Mouse (Mus musculus): ENCODE results near the gene Prc1. TPM values are rescaled to one million over a fixed set of nuclear protein-coding genes. Genes with fewer than 3 reads are reported as not detected.

Prc1 gene
- polyA plus RNA-seq, 1 experiment: 25.5 TPM

DNA sequence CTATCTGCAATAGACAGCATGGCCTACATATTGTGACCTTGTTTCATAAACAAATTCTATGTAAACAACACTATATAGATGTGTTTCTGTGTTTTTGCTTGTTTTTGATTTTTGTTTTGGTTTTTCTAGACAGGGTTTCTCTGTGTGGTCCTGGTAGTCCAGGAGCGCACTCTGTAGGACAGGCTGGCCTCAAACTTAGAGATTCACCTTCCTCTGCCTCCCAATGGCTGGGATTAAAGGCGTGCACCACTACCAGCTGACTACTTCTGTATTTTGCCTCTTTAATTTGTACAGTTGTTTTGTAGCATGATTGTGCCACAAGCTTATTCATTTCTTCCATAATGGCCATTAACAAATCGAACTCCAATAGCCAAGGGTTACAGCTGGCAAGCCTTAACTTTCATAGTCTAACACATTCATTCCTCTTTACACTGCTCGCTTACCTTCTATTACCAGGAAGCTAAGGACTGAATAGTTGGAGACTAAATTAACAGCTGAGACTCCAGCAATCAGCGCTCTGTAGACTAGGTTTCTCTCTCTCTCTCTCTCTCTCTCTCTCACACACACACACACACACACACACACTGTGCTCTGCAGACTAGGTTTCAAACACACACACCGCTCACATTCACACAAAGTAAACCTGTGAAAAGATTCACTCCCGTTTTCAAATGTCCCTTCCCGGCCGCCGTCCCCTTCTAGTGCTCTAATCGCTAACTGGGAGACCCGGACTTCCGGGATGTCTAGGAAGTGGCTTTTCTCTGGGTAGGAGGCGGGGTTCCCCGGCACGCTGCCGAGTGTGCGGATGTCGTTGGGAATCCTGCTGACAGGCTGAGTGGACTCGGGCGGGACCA, 25.1 kb upstream of the Prc1 start, which contains the start of gene Vps33b:
Vps33b (plus strand) TSS at position 753 of the 854 bp plus-strand sequence.
- H3K36me3 ChIP-seq (ENCODE audit: control insufficient read depth, insufficient read depth): peaks cover 12% of the 10 kb centered on the region

DNA sequence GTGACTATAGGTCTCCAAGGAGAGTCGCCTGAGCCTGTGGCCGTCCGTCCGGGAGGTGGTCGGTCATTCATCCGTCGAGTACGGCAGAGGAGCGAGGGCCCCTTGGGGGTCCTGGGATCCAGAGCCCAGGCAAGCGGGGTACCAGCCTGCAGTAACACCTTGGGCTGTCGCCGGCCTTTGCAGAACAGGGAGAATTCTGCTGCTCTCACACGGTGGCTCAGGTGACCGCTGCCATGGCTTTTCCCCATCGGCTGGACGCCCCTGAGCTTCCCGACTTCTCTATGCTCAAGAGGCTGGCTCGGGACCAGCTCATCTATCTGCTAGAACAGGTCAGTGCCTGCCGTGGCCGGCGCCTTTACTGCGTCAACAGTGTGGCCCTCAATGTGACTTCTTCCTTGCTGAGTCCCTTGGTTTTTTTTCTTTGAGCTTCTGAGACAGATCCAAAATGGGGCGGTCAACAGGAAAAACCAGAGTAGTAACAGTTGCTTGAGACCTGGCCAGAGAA, 24.4 kb upstream of the Prc1 start:
- TF ChIP-seq USF1 (IDR thresholded peaks at IDR 0.05; ENCODE audit: low read depth) (no peak), TCF3 (IDR thresholded peaks at IDR 0.05; ENCODE audit: insufficient read length, low read depth) (no peak), E2F4 (IDR thresholded peaks at IDR 0.05; ENCODE audit: insufficient read depth) (no peak), TCF12 (IDR thresholded peaks at IDR 0.05; ENCODE audit: insufficient read depth, poor library complexity, severe bottlenecking) (no peak), MYOG (IDR thresholded peaks at IDR 0.05; ENCODE audit: control insufficient read depth in 1 of 3, insufficient read depth in 1 of 3, insufficient read length in 2 of 3, low read depth in 2 of 3) (no peak), CEBPB (IDR thresholded peaks at IDR 0.05; ENCODE audit: insufficient read depth, poor library complexity, severe bottlenecking) (no peak), REST (IDR thresholded peaks at IDR 0.05; ENCODE audit: insufficient read depth, insufficient read length) (no peak), MAX (IDR thresholded peaks at IDR 0.05; ENCODE audit: low read depth) (no peak), SRF (IDR thresholded peaks at IDR 0.05; ENCODE audit: control insufficient read depth, insufficient read length, low read depth) (no peak), POLR2A (IDR thresholded peaks at IDR 0.05; ENCODE audit: insufficient read length, low read depth) (no peak), MYOD1 (IDR thresholded peaks at IDR 0.05; ENCODE audit: control insufficient read depth in 1 of 3, insufficient read length in 2 of 3, low read depth in 2 of 3) (no peak), POLR2AphosphoS2 (IDR thresholded peaks at IDR 0.05; ENCODE audit: insufficient read length, low read depth) (no peak)
- H3K36me3 ChIP-seq (ENCODE audit: control insufficient read depth, insufficient read depth): peaks cover 12% of the 10 kb centered on the region
- H3K4me3 ChIP-seq: peak overlapping the region; percentile 88

More for the DNA sequence above, 25.1 kb upstream of the Prc1 start, which contains the start of gene Vps33b:
- Histone ChIP-seq H3K27me3 (ENCODE audit: control insufficient read depth, insufficient read depth, insufficient read length) (no peaks in the 10 kb centered on the region), H3K4me3 (peak within 1 kb of the TSS; percentile 88), H3K79me2 (ENCODE audit: control insufficient read depth, insufficient read depth) (peaks cover 18% of the 10 kb centered on the region), H3ac (ENCODE audit: control insufficient read depth, insufficient read length) (peak within 1 kb of the TSS; percentile 41), H3K4me2 (ENCODE audit: low read depth) (peak within 1 kb of the TSS; percentile 98)
- peak; percentile 70 for TF ChIP-seq POLR2AphosphoS2 (IDR thresholded peaks at IDR 0.05; ENCODE audit: insufficient read length, low read depth)
- peak; percentile 70 for TF ChIP-seq POLR2A (IDR thresholded peaks at IDR 0.05; ENCODE audit: insufficient read length, low read depth)
- TF ChIP-seq E2F4 (IDR thresholded peaks at IDR 0.05; ENCODE audit: insufficient read depth): no peak
- no peak for TF ChIP-seq CEBPB (IDR thresholded peaks at IDR 0.05; ENCODE audit: insufficient read depth, poor library complexity, severe bottlenecking)
- no peak for TF ChIP-seq MYOD1 (IDR thresholded peaks at IDR 0.05; ENCODE audit: control insufficient read depth in 1 of 3, insufficient read length in 2 of 3, low read depth in 2 of 3)

DNA sequence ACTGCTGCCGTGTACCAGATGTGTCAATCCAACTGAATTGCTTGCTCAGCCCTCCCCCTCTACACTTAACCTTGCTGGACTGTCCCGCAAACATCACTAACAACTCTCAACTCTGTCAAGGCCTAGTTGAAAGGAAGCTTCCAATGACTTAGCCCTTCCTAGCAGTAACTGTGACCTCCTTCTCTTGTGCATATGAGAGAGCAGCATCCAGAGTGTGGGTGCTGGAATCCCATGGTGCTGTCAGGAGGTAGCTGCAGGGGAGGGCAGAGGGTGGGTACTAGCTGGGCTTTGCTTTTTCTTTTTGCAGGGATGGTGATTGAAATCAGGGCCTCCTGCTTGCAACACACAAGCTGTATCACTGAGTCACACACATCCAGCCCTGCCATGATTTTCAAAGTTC, 20.8 kb upstream of the Prc1 start:
- no peak overlapping the region for H3K4me2 ChIP-seq (ENCODE audit: low read depth)
- H3K4me3 ChIP-seq: no peak overlapping the region
- TF ChIP-seq E2F4 (IDR thresholded peaks at IDR 0.05; ENCODE audit: insufficient read depth): no peak
- TF ChIP-seq MAX (IDR thresholded peaks at IDR 0.05; ENCODE audit: low read depth): no peak
- no peak for TF ChIP-seq CEBPB (IDR thresholded peaks at IDR 0.05; ENCODE audit: insufficient read depth, poor library complexity, severe bottlenecking)
- no peak for TF ChIP-seq TCF3 (IDR thresholded peaks at IDR 0.05; ENCODE audit: insufficient read length, low read depth)
- no peak for TF ChIP-seq MYOG (IDR thresholded peaks at IDR 0.05; ENCODE audit: control insufficient read depth in 1 of 3, insufficient read depth in 1 of 3, insufficient read length in 2 of 3, low read depth in 2 of 3)
- TF ChIP-seq TCF12 (IDR thresholded peaks at IDR 0.05; ENCODE audit: insufficient read depth, poor library complexity, severe bottlenecking): no peak
- no peak for TF ChIP-seq POLR2AphosphoS2 (IDR thresholded peaks at IDR 0.05; ENCODE audit: insufficient read length, low read depth)
- TF ChIP-seq POLR2A (IDR thresholded peaks at IDR 0.05; ENCODE audit: insufficient read length, low read depth): no peak
- TF ChIP-seq REST (IDR thresholded peaks at IDR 0.05; ENCODE audit: insufficient read depth, insufficient read length): no peak
- TF ChIP-seq USF1 (IDR thresholded peaks at IDR 0.05; ENCODE audit: low read depth): no peak
- H3ac ChIP-seq (ENCODE audit: control insufficient read depth, insufficient read length): no peak overlapping the region
- no peaks in the 10 kb centered on the region for H3K27me3 ChIP-seq (ENCODE audit: control insufficient read depth, insufficient read depth, insufficient read length)
- peaks cover 17% of the 10 kb centered on the region for H3K79me2 ChIP-seq (ENCODE audit: control insufficient read depth, insufficient read depth)
- peaks cover 27% of the 10 kb centered on the region for H3K36me3 ChIP-seq (ENCODE audit: control insufficient read depth, insufficient read depth)

More for the DNA sequence above, 24.4 kb upstream of the Prc1 start:
- H3K4me2 ChIP-seq (ENCODE audit: low read depth): peak overlapping the region; percentile 98
- peaks cover 17% of the 10 kb centered on the region for H3K79me2 ChIP-seq (ENCODE audit: control insufficient read depth, insufficient read depth)
- H3K27me3 ChIP-seq (ENCODE audit: control insufficient read depth, insufficient read depth, insufficient read length): no peaks in the 10 kb centered on the region
- H3ac ChIP-seq (ENCODE audit: control insufficient read depth, insufficient read length): peak overlapping the region; percentile 41

DNA sequence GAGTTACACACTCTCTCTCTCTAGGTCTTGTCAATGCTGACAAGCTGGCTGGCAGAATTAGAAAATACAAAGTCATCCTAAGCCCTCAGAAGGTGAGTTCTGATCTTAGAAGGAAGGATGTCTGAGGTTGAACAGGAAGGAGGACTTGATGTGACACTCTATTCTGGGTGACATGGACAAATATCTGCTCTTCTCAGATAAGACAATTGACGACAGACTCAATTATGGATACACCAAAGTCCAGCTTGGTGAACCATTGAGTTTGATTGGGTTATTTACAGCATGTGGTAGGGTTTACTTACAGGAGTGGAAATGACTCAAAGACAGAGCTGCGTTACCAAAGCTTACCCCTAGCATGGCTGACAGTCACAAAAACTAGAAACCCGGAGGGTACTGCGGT, 17.9 kb upstream of the Prc1 start:
- Histone ChIP-seq H3K36me3 (ENCODE audit: control insufficient read depth, insufficient read depth) (peaks cover 27% of the 10 kb centered on the region), H3ac (ENCODE audit: control insufficient read depth, insufficient read length) (no peak overlapping the region), H3K4me2 (ENCODE audit: low read depth) (no peak overlapping the region), H3K79me2 (ENCODE audit: control insufficient read depth, insufficient read depth) (peaks cover 2% of the 10 kb centered on the region), H3K4me3 (no peak overlapping the region), H3K27me3 (ENCODE audit: control insufficient read depth, insufficient read depth, insufficient read length) (no peaks in the 10 kb centered on the region)
- TF ChIP-seq USF1 (IDR thresholded peaks at IDR 0.05; ENCODE audit: low read depth) (no peak), TCF12 (IDR thresholded peaks at IDR 0.05; ENCODE audit: insufficient read depth, poor library complexity, severe bottlenecking) (no peak), POLR2AphosphoS2 (IDR thresholded peaks at IDR 0.05; ENCODE audit: insufficient read length, low read depth) (no peak), POLR2A (IDR thresholded peaks at IDR 0.05; ENCODE audit: insufficient read length, low read depth) (no peak), CEBPB (IDR thresholded peaks at IDR 0.05; ENCODE audit: insufficient read depth, poor library complexity, severe bottlenecking) (no peak), MYOD1 (IDR thresholded peaks at IDR 0.05; ENCODE audit: control insufficient read depth in 1 of 3, insufficient read length in 2 of 3, low read depth in 2 of 3) (no peak), TCF3 (IDR thresholded peaks at IDR 0.05; ENCODE audit: insufficient read length, low read depth) (no peak)

All from myocyte (in vitro differentiated cells).